Mouse (Mus musculus): ENCODE data around the gene Zfp536.

The Zfp536 gene

DNA sequence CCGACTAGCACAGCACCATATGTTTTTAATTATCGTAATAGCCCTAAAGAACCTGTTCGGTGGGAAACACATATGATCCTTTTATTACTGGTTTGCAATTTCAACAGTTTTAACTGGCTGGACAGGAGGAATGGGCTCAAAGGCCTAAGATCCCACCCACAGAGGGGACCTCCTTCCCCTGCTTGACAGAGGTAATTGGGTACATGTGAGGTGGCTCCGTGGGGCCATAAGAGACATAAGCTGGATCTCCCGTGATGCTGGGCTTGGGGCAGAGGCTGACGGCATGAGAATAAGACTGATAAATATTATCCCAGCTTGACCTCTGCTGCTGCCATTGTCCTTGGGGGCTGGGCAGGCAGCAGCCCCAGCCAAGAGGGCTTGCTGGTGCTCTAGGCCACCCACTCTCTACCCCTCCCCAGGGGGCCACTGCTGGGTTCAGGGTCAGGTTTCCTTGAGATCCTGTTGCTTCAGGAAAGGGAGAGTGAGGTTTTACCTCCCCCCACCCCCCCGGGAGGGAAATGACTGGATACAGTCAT lies 309.2 kb downstream of the Zfp536 start:
- no peak for DNase-seq

DNA sequence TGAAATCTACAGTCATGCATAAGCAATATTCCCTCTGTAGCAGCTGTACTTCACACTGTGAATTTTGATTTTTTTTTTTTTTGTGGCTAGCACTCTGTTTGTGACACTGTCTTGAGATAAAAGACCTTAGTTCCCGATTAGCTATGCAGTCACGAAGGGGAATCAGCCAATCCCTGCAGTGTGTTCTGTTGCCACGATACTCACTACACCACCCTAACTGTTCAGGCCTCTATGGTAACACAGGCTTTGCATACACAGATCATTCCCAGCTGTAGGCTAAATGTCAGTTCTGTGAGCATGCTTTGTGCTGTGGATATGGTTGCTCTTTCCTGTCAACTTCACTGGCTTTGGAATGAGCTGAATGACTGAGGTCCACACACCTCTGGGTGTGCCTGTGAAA lies 325.9 kb downstream of the Zfp536 start:
- no peak for DNase-seq

DNA sequence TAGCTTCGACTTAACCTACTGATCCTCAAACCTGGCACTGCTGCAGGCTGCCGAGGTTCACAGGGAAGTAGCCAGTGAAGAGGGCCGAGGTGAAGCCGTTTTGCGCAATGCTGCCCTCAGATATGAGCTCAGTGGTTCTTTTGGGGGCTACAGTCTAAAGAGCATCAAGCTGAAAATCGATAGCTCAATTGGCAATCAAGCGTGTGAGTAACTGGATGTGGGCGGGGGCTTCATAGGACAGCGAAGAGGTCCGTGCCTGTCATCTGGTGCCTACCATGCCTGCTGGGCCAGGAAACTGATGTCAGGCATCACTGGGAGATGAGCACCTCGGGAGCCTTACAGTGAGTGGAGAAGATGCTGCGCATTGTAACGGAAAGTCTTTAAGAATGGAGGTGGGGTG lies 333.5 kb downstream of the Zfp536 start:
- no peak for DNase-seq

DNA sequence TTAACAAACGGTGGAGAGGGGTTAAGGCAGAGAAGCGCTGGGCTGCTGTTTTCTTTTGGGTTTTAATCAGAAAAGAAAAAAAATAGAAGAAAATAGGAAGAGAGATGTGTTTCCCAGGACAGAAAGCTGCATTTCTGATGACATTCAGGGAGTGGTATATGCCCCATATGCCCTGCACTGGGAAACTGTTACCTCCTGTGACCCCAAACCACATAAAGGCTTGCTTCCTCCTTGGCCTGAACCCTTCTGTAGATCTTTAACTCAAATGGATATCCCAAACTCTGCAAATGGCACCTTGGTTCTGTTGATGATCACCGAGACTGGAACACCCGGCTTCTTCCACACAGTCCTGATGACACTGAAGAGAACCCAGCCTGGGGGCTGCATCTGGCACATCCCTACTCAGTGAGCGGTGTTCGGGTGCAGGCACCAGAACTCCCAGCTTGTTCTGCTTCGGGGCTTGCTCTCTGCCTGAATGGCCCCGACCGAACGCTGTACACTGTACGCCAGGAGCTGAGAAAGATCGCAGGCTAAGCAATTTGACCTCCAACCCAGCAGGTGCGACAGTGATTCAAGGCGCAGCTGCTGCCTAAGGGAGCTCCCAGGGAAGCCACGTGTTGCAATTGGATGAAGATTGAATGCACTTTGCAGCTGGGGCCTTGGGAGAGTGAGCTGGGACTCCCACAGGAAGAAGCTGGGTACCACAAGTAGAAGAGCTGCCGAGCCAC lies 334.2 kb downstream of the Zfp536 start:
- DNase-seq: no peak

DNA sequence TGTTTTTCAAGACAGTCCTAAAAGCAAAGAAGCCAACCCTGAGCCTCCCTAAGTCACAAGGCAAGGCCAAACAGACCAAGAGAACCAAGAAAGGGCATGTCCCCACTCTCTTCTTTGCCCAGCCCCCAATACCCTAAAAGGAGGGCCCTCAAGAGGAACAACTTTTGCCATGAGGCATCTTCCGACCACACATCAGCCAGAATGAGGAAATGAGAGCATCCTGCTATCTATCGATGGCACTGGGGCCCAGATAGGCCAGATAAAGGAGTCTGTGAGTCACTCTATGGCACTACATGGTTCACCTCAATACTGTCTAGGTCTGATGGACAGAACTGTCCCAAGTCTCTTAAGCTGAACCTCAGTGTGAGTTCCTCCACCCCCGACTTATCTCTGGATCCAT lies 335.6 kb downstream of the Zfp536 start:
- DNase-seq: no peak

DNA sequence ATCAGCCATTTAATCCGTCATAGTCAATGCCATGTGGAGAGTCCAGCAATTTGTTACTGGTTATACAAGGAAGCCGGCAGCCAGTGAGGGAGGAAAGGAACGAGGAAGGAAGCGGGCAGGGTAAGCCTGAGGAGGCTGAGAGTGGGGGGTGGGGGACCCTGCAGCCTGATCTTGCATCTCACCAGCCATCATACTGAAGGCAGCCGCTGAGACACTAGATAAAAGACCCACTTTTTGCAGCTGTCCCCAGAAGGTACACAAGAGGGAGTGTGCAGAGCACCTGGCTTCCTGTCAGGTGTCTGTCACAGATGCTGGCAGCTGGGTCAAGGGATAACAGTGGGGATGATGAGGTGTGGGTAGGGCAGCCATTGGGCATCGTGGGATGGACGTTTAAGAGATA lies 340.3 kb downstream of the Zfp536 start:
- no peak for DNase-seq

DNA sequence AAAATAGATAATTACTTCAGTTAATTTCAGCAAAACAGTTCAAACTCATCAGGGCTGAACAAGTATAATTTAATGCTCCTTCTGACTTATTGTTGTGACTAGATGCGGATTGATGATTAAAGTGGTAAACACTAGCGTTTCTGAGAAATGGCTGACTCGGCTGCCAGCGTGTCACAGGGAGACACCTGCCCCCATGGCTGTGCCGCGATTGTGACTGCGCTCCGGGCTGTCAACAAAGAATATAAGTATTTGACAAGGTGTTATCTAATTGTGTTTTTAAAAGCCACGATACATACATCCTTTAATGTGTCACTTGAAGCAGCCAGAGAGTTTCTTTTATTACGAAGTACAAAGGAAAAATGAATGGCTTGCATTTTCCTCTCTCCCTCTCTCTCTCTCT lies 342.0 kb downstream of the Zfp536 start:
- DNase-seq: no peak

DNA sequence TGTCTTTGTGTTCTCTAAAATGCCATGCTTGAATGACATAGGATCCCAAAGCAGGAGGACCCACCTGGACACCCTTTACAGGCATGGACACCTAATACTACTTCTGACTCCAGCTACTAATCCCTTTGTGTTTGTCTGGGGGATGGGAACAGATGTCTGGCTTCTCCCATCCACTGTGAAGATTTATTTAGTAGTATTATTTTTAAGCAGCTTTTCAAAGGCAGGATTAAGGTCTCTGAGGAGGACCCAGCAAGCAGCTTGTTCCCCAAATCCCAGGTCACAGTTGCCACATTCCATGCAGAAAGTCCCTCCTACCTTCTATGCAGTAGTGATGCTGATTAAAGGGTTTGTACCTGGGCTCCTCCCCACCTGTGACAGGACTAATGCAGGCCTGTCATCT lies 347.4 kb downstream of the Zfp536 start:
- DNase-seq: no peak

DNA sequence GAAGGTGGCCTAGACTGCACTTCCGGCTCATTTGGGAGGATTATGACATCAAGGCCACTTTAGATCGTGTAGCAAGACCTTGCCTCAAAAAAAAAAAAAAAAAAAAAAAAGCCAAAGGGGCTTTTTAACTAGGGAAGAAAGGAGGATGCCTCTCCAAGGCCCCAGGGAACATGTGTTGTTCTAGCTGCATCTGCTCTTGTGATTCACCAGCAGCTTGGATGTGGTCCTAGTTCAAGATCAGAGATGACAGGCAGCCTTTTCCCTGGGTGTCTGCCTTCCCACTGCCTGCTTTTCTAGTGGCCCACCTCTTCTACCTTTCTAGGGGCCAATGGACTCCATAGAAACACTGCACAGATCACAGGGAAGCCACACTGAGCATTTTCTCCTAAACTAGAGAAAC lies 350.5 kb downstream of the Zfp536 start:
- DNase-seq: no peak
